Mouse (Mus musculus): ENCODE results near the gene Acss2. TPM values are rescaled to one million over a fixed set of nuclear protein-coding genes. Genes with fewer than 3 reads are reported as not detected.

The Acss2 gene
- 10 to 100 TPM; 62.6 to 70.8 TPM for total RNA-seq (2021)
- long read RNA-seq, experiment 1, transcript Acss2-203 (19 exons, 2,145 nt): minor isoform, 14 of 54 reads
- long read RNA-seq, experiment 1, transcript Acss2-201 (18 exons, 2,931 nt): major isoform, 28 of 54 reads
- long read RNA-seq, experiment 1, partial matches to known transcripts: 3 of 54 reads
- long read RNA-seq, experiment 1, other reads (novel, unspliced or antisense): 9 of 54 reads
- long read RNA-seq, experiment 2, transcript Acss2-203 (19 exons, 2,145 nt): minor isoform, 21 of 93 reads
- long read RNA-seq, experiment 2, transcript Acss2-201 (18 exons, 2,931 nt): major isoform, 55 of 93 reads
- long read RNA-seq, experiment 2, partial matches to known transcripts: 6 of 93 reads
- long read RNA-seq, experiment 2, other reads (novel, unspliced or antisense): 11 of 93 reads

DNA sequence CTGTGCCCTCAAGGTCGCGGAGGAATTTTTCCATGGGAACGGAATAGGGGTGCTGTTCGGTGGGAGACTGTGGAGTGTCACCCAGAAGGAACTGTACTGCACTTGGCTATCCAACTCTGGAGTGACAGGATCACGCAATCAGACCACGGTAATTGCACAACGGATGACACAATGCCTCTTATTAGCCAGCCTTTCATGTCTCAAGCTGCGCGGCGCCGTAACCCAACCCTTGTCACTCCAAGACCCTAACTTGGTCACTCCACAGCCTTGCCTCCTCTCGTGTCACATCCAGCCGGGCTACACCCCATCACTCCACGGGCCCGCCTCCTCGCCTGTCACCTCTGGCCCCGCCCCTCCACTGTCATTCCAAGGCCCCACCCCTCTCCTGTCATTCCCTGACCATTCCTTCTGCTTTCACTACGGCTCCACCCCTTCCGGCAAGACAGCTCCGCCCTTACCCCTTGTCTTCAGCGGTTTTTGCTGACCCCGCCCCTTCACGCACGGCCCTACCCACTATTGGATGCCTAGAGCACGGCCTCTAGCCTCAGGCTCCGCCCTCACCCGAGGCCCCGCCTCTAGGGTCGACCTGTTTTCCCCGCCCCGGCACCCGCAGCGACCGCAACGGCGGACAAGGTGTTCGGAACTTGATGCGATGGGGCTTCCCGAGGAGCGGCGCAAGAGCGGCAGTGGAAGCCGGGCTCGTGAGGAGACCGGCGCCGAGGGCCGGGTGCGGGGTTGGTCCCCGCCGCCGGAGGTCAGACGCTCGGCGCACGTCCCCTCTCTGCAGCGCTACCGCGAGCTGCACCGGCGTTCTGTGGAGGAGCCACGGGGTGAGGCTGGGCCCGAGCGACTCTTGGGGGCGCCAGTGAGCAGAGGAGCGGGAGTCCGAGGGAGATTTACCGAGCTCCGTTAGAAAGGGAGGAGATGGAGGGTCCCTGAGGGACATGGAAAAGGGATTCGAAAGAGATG is at the start of gene Acss2, which contains the start of gene Ggt7:
Gene Acss2 (plus strand): TSS at position 494 of the 969 bp plus-strand sequence.
Gene Ggt7 (minus strand): TSS at position 783 of the 969 bp plus-strand sequence.
- H3K4me3 ChIP-seq: peak within 1 kb of the TSS; percentile 80

GRCm38 (mm10) chr2:155472671-155473569 is 44.8 kb upstream of the Acss2 start:
- peak; percentile 22 to 29 for DNase-seq (ENCODE audit: low spot score in 2 of 2)
- Histone ChIP-seq H3K27ac (peak overlapping the region; percentile 94), H3K4me3 (peak overlapping the region; percentile 83)
- TF ChIP-seq CTCF (conservative IDR thresholded peaks at IDR 0.05): no peak

More for the DNA sequence above, at the start of gene Acss2, which contains the start of gene Ggt7:
- peak; percentile 93 for TF ChIP-seq CTCF (conservative IDR thresholded peaks at IDR 0.05)
- DNase-seq (ENCODE audit: low spot score in 2 of 2): peak; percentile 97 to 99
- peak within 1 kb of the TSS; percentile 93 for H3K27ac ChIP-seq

GRCm38 (mm10) chr2:155473570-155474088 is 44.1 kb upstream of the Acss2 start, which contains the start of gene Ncoa6:
Ncoa6 (minus strand) TSS chr2:155473894.
- no peak for TF ChIP-seq CTCF (conservative IDR thresholded peaks at IDR 0.05)
- peak; percentile 38 to 61 for DNase-seq (ENCODE audit: low spot score in 2 of 2)
- peak within 1 kb of the TSS; percentile 94 for H3K27ac ChIP-seq
- peak within 1 kb of the TSS; percentile 83 for H3K4me3 ChIP-seq

DNA sequence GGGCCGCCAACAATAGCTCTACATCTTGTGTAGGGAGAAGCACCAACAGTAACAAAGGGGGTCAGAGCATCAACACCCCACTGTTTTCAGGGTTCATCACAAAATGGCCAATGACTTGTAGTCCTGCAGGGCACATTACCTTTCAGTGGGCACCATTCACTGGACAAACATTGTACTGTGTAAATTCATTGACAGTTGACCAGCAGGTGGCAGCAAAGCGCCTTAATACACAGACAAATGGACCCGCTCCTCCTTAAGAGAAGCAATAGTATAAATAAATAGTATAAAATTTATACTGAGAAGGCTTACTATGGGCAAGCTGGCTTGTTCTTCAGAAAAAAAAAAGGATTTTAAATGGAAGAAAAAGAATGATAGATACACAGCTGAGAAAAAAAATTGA is 35.7 kb upstream of the Acss2 start:
- TF ChIP-seq CTCF (conservative IDR thresholded peaks at IDR 0.05): peak; percentile 80
- no peak overlapping the region for H3K4me3 ChIP-seq
- no peak overlapping the region for H3K27ac ChIP-seq
- peak in 1 of 2 experiments; percentile 36 for DNase-seq (ENCODE audit: low spot score in 2 of 2)

- no peak for TF ChIP-seq CTCF (conservative IDR thresholded peaks at IDR 0.05)
- no peak overlapping the region for H3K27ac ChIP-seq
- DNase-seq (ENCODE audit: low spot score in 2 of 2): no peak
- H3K4me3 ChIP-seq: no peak overlapping the region
Measured at GRCm38 (mm10) chr2:155490998-155491397, 26.8 kb upstream of the Acss2 start.

DNA sequence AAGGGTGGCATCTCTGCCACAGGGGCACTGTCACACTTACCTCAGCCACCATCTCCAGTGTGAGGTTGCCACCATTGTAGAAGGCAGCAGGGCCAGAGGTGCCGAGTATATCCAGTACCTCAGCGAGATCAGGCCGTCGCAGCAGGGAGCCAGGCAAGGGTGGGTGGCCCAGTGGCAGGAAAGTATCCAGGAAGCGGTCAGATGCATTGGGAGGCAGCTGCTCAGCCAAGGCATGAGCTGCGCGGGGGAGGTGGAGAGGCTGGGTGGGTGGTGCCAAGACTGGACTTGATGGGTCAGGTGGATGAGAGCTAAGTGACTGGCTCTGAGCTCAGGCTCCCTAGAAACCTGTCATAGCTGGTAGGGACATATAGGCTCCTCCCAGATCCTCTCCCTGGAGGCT is 15.2 kb upstream of the Acss2 start:
- no peak overlapping the region for H3K4me3 ChIP-seq
- no peak for DNase-seq (ENCODE audit: low spot score in 2 of 2)
- H3K27ac ChIP-seq: no peak overlapping the region
- TF ChIP-seq CTCF (conservative IDR thresholded peaks at IDR 0.05): no peak

DNA sequence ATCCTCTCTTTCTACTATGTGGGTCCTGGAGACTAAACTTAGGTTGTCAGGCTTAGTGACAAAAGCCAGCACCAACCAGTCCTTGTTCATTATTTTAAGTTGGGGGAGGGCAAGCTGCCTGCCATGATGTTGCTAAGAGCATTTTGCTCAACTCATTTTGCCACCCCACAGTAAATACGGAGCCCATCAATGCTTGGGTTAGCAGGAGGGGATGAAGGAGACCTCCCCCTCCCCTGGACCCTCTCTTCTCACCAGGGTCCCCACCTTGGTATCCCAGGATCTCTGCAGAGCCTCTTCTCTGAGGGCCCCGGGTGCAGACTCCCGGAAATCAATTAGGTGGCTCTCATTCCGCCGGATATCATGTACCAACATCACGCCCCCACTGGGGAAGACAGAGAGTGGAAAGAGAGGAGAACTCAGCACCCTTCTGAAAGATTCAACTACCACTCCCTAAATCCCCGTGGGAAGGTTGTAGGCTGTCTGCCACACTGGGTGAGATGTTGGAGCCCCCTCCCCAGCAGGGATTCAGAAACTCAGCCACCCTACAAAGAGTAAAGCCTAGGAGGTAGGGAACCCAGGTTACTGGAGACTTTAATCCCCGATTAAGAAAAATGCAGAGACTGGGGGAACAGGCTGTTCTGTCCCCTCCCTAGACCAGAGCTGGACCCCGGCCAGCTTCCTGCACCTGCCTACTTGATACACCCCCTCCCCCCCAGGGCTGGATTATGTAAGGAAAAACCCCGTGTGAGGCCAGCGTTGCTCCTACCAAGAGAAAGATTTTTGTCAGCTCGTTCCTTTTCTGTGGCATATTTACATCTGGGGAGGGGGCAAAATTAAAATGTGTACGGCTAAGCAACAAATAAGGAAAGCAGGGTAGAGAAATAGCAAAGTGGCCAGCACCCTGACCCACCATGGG is 13.1 kb upstream of the Acss2 start:
- Histone ChIP-seq H3K4me3 (no peak overlapping the region), H3K27ac (peak overlapping the region; percentile 69)
- TF ChIP-seq CTCF (conservative IDR thresholded peaks at IDR 0.05): 0 out of 2 replicates have a peak, but pooled peaks have one; percentile 9
- peak in 1 of 2 experiments; percentile 41 for DNase-seq (ENCODE audit: low spot score in 2 of 2)

- no peak overlapping the region for H3K4me3 ChIP-seq
- DNase-seq (ENCODE audit: low spot score in 2 of 2): no peak
Measured at GRCm38 (mm10) chr2:155505811-155506210, 11.9 kb upstream of the Acss2 start.

GRCm38 (mm10) chr2:155507721-155508470 is 9.9 kb upstream of the Acss2 start:
- no peak overlapping the region for H3K4me3 ChIP-seq
- peak; percentile 49 to 76 for DNase-seq (ENCODE audit: low spot score in 2 of 2)
- peak overlapping the region; percentile 85 for H3K27ac ChIP-seq
- TF ChIP-seq CTCF (conservative IDR thresholded peaks at IDR 0.05): no peak

More at GRCm38 (mm10) chr2:155505811-155506210, 11.9 kb upstream of the Acss2 start:
- peak overlapping the region; percentile 69; the same call in 1 of the 2 replicates for H3K27ac ChIP-seq
- TF ChIP-seq CTCF (conservative IDR thresholded peaks at IDR 0.05): no peak

DNA sequence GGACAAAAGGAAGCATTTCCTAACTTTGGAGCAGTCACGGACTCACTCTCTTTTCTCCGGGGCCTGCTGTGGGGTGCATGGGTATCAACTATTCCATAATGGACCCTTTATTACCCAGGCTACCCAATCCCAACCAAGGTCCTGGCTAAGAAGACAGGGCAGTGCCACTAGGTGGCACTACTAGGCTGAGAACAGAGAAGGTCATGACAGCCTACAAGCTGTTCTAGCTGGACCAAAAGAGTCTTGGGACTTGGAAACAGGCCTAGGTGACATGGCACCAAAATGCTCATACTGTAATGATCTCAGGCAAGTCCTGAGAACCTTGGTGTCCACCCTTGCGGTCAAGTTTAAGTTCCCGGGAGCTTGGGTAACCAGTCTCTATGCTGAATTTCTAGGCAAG is 5.3 kb upstream of the Acss2 start:
- peak overlapping the region; percentile 82 for H3K4me3 ChIP-seq

More for the DNA sequence above, 5.3 kb upstream of the Acss2 start:
- no peak for DNase-seq (ENCODE audit: low spot score in 2 of 2)
- H3K27ac ChIP-seq: 0 out of 2 replicates have a peak overlapping the region, but pooled peaks have one; percentile 6
- TF ChIP-seq CTCF (conservative IDR thresholded peaks at IDR 0.05): peak; percentile 82
